Mouse (Mus musculus): ENCODE data around the gene Cntnap5c. TPM values are rescaled to one million over a fixed set of nuclear protein-coding genes. Genes with fewer than 3 reads are reported as not detected.
"Not testable (repeated sequence)": the region's sequence is repeated elsewhere in the genome, so short reads cannot be mapped to it uniquely, and the experiment has no call there.

Cntnap5c gene
- polyA plus RNA-seq, 1 experiment from 2014 or later = not detected

- no peak for ATAC-seq (ENCODE audit: insufficient number of reproducible peaks, insufficient read depth, low FRiP score, low TSS enrichment, low read depth)
- H3K4me1 ChIP-seq = no peaks in the 10 kb centered on the region
- H3K36me3 ChIP-seq = no peaks in the 10 kb centered on the region
Observed at GRCm38 (mm10) chr17:57837090-57837971, 68.0 kb downstream of the Cntnap5c start.

GRCm38 (mm10) chr17:57855811-57856210 lies 86.4 kb downstream of the Cntnap5c start:
- H3K9ac ChIP-seq; H3K4me2 ChIP-seq; H3K27me3 ChIP-seq; H3K4me3 ChIP-seq; H3K4me1 ChIP-seq; H3K36me3 ChIP-seq; H3K27ac ChIP-seq; H3K9me3 ChIP-seq; ATAC-seq (ENCODE audit: insufficient number of reproducible peaks, insufficient read depth, low FRiP score, low TSS enrichment, low read depth): not testable (repeated sequence)
- no CpG with 5 or more reads among the region's 4 CpGs for WGBS

More at GRCm38 (mm10) chr17:57837090-57837971, 68.0 kb downstream of the Cntnap5c start:
- no peak overlapping the region for H3K27ac ChIP-seq
- no peak overlapping the region for H3K9ac ChIP-seq
- no peak overlapping the region for H3K4me2 ChIP-seq
- H3K27me3 ChIP-seq = no peaks in the 10 kb centered on the region
- H3K4me3 ChIP-seq = no peak overlapping the region
- H3K9me3 ChIP-seq = no peaks in the 10 kb centered on the region

GRCm38 (mm10) chr17:57865996-57866395 lies 96.6 kb downstream of the Cntnap5c start:
- H3K27ac ChIP-seq = no peak overlapping the region
- H3K9ac ChIP-seq = no peak overlapping the region
- ATAC-seq (ENCODE audit: insufficient number of reproducible peaks, insufficient read depth, low FRiP score, low TSS enrichment, low read depth) = no peak

GRCm38 (mm10) chr17:57887742-57888389 lies 118.5 kb downstream of the Cntnap5c start:
- WGBS = 81% methylated on average over 4 of the region's 4 CpGs
- no peak for ATAC-seq (ENCODE audit: insufficient number of reproducible peaks, insufficient read depth, low FRiP score, low TSS enrichment, low read depth)

More at GRCm38 (mm10) chr17:57865996-57866395, 96.6 kb downstream of the Cntnap5c start:
- Histone ChIP-seq H3K4me1 (no peaks in the 10 kb centered on the region), H3K4me2 (no peak overlapping the region), H3K4me3 (no peak overlapping the region), H3K36me3 (no peaks in the 10 kb centered on the region), H3K27me3 (no peaks in the 10 kb centered on the region), H3K9me3 (no peaks in the 10 kb centered on the region)

GRCm38 (mm10) chr17:57911770-57912293 lies 142.5 kb downstream of the Cntnap5c start:
- H3K4me2 ChIP-seq = no peak overlapping the region
- no peaks in the 10 kb centered on the region for H3K27me3 ChIP-seq
- no peak overlapping the region for H3K27ac ChIP-seq
- no peaks in the 10 kb centered on the region for H3K36me3 ChIP-seq
- no peak overlapping the region for H3K4me3 ChIP-seq
- no peaks in the 10 kb centered on the region for H3K4me1 ChIP-seq
- no peak for ATAC-seq (ENCODE audit: insufficient number of reproducible peaks, insufficient read depth, low FRiP score, low TSS enrichment, low read depth)
- H3K9ac ChIP-seq = no peak overlapping the region
- H3K9me3 ChIP-seq = no peaks in the 10 kb centered on the region

More at GRCm38 (mm10) chr17:57887742-57888389, 118.5 kb downstream of the Cntnap5c start:
- Histone ChIP-seq H3K9me3 (no peaks in the 10 kb centered on the region), H3K27ac (no peak overlapping the region), H3K4me1 (no peaks in the 10 kb centered on the region), H3K4me3 (no peak overlapping the region), H3K27me3 (no peaks in the 10 kb centered on the region), H3K36me3 (no peaks in the 10 kb centered on the region), H3K4me2 (no peak overlapping the region), H3K9ac (no peak overlapping the region)

- ATAC-seq (ENCODE audit: insufficient number of reproducible peaks, insufficient read depth, low FRiP score, low TSS enrichment, low read depth) = no peak
- 84% methylated on average over 3 of the region's 3 CpGs for WGBS
- Histone ChIP-seq H3K4me2 (no peak overlapping the region), H3K4me1 (no peaks in the 10 kb centered on the region), H3K36me3 (no peaks in the 10 kb centered on the region), H3K9ac (no peak overlapping the region), H3K27ac (no peak overlapping the region), H3K27me3 (no peaks in the 10 kb centered on the region), H3K4me3 (no peak overlapping the region), H3K9me3 (no peaks in the 10 kb centered on the region)
Observed at GRCm38 (mm10) chr17:57984230-57984629, 214.9 kb downstream of the Cntnap5c start.

GRCm38 (mm10) chr17:57988420-57988819 lies 219.1 kb downstream of the Cntnap5c start:
- Histone ChIP-seq H3K4me1 (no peaks in the 10 kb centered on the region), H3K27me3 (no peaks in the 10 kb centered on the region), H3K36me3 (no peaks in the 10 kb centered on the region), H3K4me2 (no peak overlapping the region), H3K9ac (no peak overlapping the region), H3K9me3 (no peaks in the 10 kb centered on the region), H3K27ac (no peak overlapping the region), H3K4me3 (no peak overlapping the region)
- WGBS = 37% methylated on average over 2 of the region's 2 CpGs
- no peak for ATAC-seq (ENCODE audit: insufficient number of reproducible peaks, insufficient read depth, low FRiP score, low TSS enrichment, low read depth)

- Histone ChIP-seq H3K4me2 (no peak overlapping the region), H3K27ac (no peak overlapping the region), H3K36me3 (no peaks in the 10 kb centered on the region), H3K4me1 (no peaks in the 10 kb centered on the region), H3K27me3 (no peaks in the 10 kb centered on the region), H3K9me3 (no peaks in the 10 kb centered on the region), H3K9ac (no peak overlapping the region), H3K4me3 (no peak overlapping the region)
- 29% methylated on average over 1 of the region's 1 CpGs for WGBS
- ATAC-seq (ENCODE audit: insufficient number of reproducible peaks, insufficient read depth, low FRiP score, low TSS enrichment, low read depth) = no peak
Observed at GRCm38 (mm10) chr17:57996461-57996860, 227.1 kb downstream of the Cntnap5c start.

GRCm38 (mm10) chr17:57999080-57999479 lies 229.7 kb downstream of the Cntnap5c start:
- Histone ChIP-seq H3K36me3 (no peaks in the 10 kb centered on the region), H3K9ac (no peak overlapping the region), H3K4me1 (no peaks in the 10 kb centered on the region), H3K27ac (no peak overlapping the region), H3K27me3 (no peaks in the 10 kb centered on the region), H3K4me2 (no peak overlapping the region), H3K4me3 (no peak overlapping the region), H3K9me3 (no peaks in the 10 kb centered on the region)
- WGBS = 80% methylated on average over 2 of the region's 2 CpGs
- ATAC-seq (ENCODE audit: insufficient number of reproducible peaks, insufficient read depth, low FRiP score, low TSS enrichment, low read depth) = no peak

- no peak overlapping the region for H3K4me3 ChIP-seq
- H3K36me3 ChIP-seq = no peaks in the 10 kb centered on the region
- ATAC-seq (ENCODE audit: insufficient number of reproducible peaks, insufficient read depth, low FRiP score, low TSS enrichment, low read depth) = no peak
- H3K9ac ChIP-seq = no peak overlapping the region
- H3K27ac ChIP-seq = no peak overlapping the region
- H3K9me3 ChIP-seq = no peaks in the 10 kb centered on the region
- H3K4me1 ChIP-seq = no peaks in the 10 kb centered on the region
- no peak overlapping the region for H3K4me2 ChIP-seq
- 79% methylated on average over 5 of the region's 5 CpGs for WGBS
- H3K27me3 ChIP-seq = no peaks in the 10 kb centered on the region
Observed at GRCm38 (mm10) chr17:58002845-58003244, 233.5 kb downstream of the Cntnap5c start.

GRCm38 (mm10) chr17:58003322-58003721 lies 234.0 kb downstream of the Cntnap5c start:
- no peak overlapping the region for H3K9ac ChIP-seq
- H3K36me3 ChIP-seq = no peaks in the 10 kb centered on the region
- no peak for ATAC-seq (ENCODE audit: insufficient number of reproducible peaks, insufficient read depth, low FRiP score, low TSS enrichment, low read depth)
- 74% methylated on average over 1 of the region's 1 CpGs for WGBS
- no peaks in the 10 kb centered on the region for H3K27me3 ChIP-seq
- no peak overlapping the region for H3K4me3 ChIP-seq
- no peak overlapping the region for H3K4me2 ChIP-seq
- no peak overlapping the region for H3K27ac ChIP-seq
- no peaks in the 10 kb centered on the region for H3K9me3 ChIP-seq
- H3K4me1 ChIP-seq = no peaks in the 10 kb centered on the region

- no peak for ATAC-seq (ENCODE audit: insufficient number of reproducible peaks, insufficient read depth, low FRiP score, low TSS enrichment, low read depth)
- H3K27ac ChIP-seq = no peak overlapping the region
- H3K4me2 ChIP-seq = no peak overlapping the region
- H3K27me3 ChIP-seq = no peaks in the 10 kb centered on the region
- no peak overlapping the region for H3K4me3 ChIP-seq
- H3K9me3 ChIP-seq = no peaks in the 10 kb centered on the region
- no peak overlapping the region for H3K9ac ChIP-seq
- H3K4me1 ChIP-seq = no peaks in the 10 kb centered on the region
- WGBS = 86% methylated on average over 2 of the region's 2 CpGs
- H3K36me3 ChIP-seq = no peaks in the 10 kb centered on the region
Observed at GRCm38 (mm10) chr17:58004491-58004890, 235.1 kb downstream of the Cntnap5c start.

Data from embryonic facial prominence, embryonic 13.5 days (tissue).